Mouse (Mus musculus) urinary bladder, postnatal 25 days (tissue): ENCODE measurements around the gene Tma7.

Source experiments
- DNase-seq: peaks from one replicate; pipeline ENCODE4 v3.0.0; 2022; ENCODE audit warnings: low spot score

Gene Tma7

GRCm38 (mm10) chr9:109082124-109082800 lies at the start of gene Tma7, which contains the start of gene Ccdc51:
Tma7 (minus strand) TSS chr9:109082587.
Ccdc51 (plus strand) TSS chr9:109082493.
- DNase-seq = peak; percentile 68

- DNase-seq = no peak
Measured at GRCm38 (mm10) chr9:109130076-109130475, 47.7 kb upstream of the Tma7 start.

- no peak for DNase-seq
Measured at GRCm38 (mm10) chr9:109128211-109128610, 45.8 kb upstream of the Tma7 start.

- DNase-seq = no peak
Measured at GRCm38 (mm10) chr9:109127076-109127475, 44.7 kb upstream of the Tma7 start.

GRCm38 (mm10) chr9:109125481-109125880 lies 43.1 kb upstream of the Tma7 start:
- DNase-seq = no peak

- DNase-seq = no peak
Measured at GRCm38 (mm10) chr9:109125043-109125442, 42.7 kb upstream of the Tma7 start.

GRCm38 (mm10) chr9:109124164-109124563 lies 41.8 kb upstream of the Tma7 start:
- DNase-seq = peak; percentile 2

- DNase-seq = peak; percentile 3
Measured at GRCm38 (mm10) chr9:109123266-109123665, 40.9 kb upstream of the Tma7 start.

GRCm38 (mm10) chr9:109122553-109123085 lies 40.2 kb upstream of the Tma7 start:
- DNase-seq = peak; percentile 17

GRCm38 (mm10) chr9:109120956-109121355 lies 38.6 kb upstream of the Tma7 start:
- DNase-seq = no peak

GRCm38 (mm10) chr9:109119571-109119970 lies 37.2 kb upstream of the Tma7 start:
- peak; percentile 6 for DNase-seq

GRCm38 (mm10) chr9:109118106-109118505 lies 35.7 kb upstream of the Tma7 start:
- no peak for DNase-seq

GRCm38 (mm10) chr9:109116205-109116604 lies 33.8 kb upstream of the Tma7 start:
- DNase-seq = no peak

- no peak for DNase-seq
Measured at GRCm38 (mm10) chr9:109114871-109115270, 32.5 kb upstream of the Tma7 start.

GRCm38 (mm10) chr9:109114276-109114675 lies 31.9 kb upstream of the Tma7 start:
- DNase-seq = no peak

- no peak for DNase-seq
Measured at GRCm38 (mm10) chr9:109113331-109113730, 30.9 kb upstream of the Tma7 start.

GRCm38 (mm10) chr9:109111591-109111990 lies 29.2 kb upstream of the Tma7 start:
- no peak for DNase-seq

- DNase-seq = no peak
Measured at GRCm38 (mm10) chr9:109111101-109111500, 28.7 kb upstream of the Tma7 start.

- DNase-seq = no peak
Measured at GRCm38 (mm10) chr9:109110240-109110639, 27.9 kb upstream of the Tma7 start.

GRCm38 (mm10) chr9:109107341-109107740 lies 25.0 kb upstream of the Tma7 start:
- no peak for DNase-seq

- no peak for DNase-seq
Measured at GRCm38 (mm10) chr9:109105648-109106047, 23.3 kb upstream of the Tma7 start.

- DNase-seq = no peak
Measured at GRCm38 (mm10) chr9:109105011-109105410, 22.6 kb upstream of the Tma7 start.

GRCm38 (mm10) chr9:109104083-109104482 lies 21.7 kb upstream of the Tma7 start:
- no peak for DNase-seq

- DNase-seq = no peak
Measured at GRCm38 (mm10) chr9:109103250-109103649, 20.9 kb upstream of the Tma7 start.
